Mouse (Mus musculus) spleen, embryonic (tissue): ENCODE data around the gene Hipk4.

Experiments
- CTCF ChIA-PET: fragments of 350-600 bp; sonication (Branson Sonifier 250); formaldehyde crosslinking; loops from one replicate; lab custom pipeline; 2022; lab: Charles Lee

The Hipk4 gene

DNA sequence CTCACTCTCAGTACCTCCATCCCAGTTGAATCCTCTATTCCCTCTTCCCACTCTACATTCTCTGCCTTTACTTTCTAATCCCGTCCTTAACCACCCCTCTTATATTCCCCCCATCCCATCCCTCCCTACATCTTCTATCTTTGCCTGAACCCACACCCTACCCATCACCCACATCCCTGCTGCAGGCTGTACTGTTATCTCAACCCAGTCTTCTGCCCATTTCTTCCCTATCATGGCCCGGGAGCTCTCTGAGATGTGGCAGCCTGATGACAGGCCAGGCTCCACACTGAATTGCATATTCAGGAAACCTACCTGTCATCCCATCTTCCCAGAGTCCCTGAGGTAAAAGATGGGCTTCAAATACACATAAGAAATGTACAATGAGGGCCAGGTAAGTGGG lies 15.7 kb downstream of the Hipk4 start:
- CTCF ChIA-PET: interaction anchor here (0.5 to 0.7 kb wide), 2 partner anchors 25 to 48 kb away, joined by 3 to 4 read pairs; no protein-coding TSS in a partner anchor

DNA sequence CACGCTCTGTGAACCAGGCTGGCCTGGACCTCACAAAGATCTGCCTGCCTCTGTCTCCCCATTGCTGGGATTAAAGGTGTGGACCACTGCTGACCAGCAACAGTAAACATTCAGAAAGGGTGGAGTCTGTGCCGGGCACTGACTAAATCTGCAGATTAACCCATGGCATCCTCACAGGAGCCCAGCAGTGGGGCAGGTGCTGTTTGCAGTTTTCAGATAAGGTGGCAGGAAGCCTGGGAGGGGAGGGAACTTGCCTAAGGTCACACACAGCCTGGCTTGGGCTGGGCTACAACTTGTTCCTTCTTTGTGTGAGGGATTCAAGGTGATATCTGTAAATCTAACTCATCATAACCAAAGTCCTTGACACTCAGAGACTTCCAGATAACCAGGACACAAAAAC lies 17.5 kb downstream of the Hipk4 start:
- CTCF ChIA-PET: interaction anchor here (1.0 kb wide), 1 partner anchor 32 kb away, joined by 3 read pairs; no protein-coding TSS in a partner anchor

DNA sequence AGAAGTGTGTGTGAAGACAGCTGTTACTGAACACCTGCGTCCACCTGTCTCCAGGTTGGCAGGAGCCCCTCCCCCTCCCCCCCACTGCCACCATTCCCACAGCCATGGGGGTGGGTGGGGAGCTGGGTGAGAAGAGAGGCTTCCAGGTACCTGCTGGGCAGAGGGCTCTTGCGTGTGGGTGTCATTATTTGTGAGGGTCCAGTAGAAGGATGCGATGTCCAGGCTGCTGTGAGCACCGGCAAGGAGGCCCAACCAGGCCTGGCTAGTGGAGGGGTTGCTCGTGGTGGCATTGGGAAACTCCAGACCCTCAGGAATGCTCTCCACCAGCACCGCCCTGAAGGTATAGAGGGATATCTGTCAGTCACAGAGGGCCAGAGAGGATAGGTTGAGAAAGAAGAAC lies 17.9 kb downstream of the Hipk4 start:
- CTCF ChIA-PET: interaction anchor here (1.0 kb wide), 1 partner anchor 33 kb away, joined by 3 read pairs; no protein-coding TSS in a partner anchor

DNA sequence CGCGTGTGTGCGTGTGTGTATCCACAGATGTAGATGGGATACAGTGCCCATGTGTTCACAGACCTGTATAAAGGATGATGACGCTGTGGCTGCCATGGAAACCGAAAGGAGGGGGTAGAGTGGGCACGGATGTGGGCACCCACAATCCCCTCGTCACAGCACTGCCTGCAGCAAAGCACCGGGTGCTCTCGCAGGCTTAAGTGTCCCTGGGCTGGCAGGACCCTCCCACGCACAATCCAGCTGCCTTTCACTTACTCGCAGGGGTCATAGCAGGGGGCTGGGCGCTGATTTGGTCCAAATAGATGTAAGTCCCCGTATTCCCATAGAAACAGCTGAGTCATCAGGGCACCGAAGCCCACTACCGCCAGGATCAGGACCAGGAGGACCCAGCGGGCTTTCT lies 18.4 kb downstream of the Hipk4 start:
- CTCF ChIA-PET: interaction anchor here (0.6 to 1.0 kb wide), 2 partner anchors 33 to 49 kb away, joined by 3 to 4 read pairs; no protein-coding TSS in a partner anchor

DNA sequence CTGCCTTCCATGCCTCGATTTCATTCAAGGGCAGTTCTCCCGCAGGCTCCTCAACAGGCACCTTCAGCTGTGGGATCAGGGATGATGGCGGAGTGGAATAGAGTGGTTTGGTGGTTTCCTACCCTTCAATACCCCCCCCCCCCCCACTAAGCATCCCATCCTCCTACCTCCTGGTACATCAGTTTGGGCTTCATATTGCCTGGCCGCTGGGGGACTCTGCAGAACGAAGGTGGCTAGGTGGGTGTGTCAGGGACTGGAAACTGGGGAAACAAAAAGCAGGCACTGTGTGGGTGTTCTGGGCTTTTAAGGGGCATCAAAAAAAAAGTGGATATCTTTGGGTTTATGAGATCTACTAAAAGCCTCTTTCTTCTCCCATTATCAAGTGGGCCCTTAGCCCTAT lies 18.9 kb downstream of the Hipk4 start:
- CTCF ChIA-PET: interaction anchor here (0.6 kb wide), 1 partner anchor 48 kb away, joined by 4 read pairs; no protein-coding TSS in a partner anchor

DNA sequence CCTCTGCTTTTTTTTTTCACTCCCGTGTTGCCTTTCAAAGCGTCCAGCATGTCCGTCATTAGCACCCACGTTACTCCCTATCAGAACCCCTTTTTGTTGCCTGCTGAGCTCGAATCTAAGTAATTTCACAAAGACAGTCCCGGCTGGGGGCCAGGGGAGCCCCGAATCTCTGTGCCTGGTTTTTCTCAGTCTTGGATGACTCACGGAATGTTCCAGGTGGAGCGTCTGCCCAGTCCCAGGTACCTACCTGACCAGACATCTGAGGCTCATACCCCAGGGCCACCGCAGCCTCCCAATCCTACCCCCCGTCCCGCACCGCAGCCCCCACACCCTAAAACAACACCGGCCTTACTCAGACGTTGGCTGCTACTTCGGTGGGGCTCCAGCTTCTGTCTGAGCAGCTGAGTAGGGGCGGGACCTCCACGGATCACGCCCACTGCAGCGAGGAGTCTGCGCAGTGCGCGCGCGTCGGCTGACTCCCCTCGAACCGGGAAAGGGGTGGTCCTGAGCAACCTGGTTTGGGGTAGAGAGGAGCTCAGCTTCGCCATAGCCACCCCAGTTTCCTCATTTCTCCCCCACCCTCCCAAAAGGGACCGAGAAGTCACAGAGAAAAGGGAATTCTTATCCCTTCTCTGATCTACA lies 19.4 kb downstream of the Hipk4 start:
- CTCF ChIA-PET: interaction anchor here (0.5 kb wide), 1 partner anchor 1244 kb away, joined by 3 read pairs; no protein-coding TSS in a partner anchor

DNA sequence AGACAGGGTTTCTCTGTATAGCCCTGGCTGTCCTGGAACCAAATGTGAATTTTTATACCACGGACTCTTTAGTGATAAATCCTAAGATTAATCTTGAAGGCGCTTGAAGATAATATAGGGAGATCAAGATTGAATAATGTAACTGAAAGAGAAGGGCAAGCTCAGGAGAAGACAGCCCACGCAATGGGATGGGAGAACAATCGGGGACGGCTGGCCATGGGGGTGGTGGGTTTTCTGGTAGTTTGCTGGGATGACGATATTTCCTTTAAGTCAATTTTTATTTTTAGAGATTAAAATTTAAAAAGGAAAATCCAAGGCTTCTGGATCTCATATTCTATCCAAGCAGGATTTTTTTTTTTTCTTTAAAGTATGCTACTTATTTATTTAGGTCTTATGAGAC lies 20.0 kb downstream of the Hipk4 start:
- CTCF ChIA-PET: interaction anchor here (0.5 to 0.7 kb wide), 2 partner anchors 179 to 1243 kb away, joined by 3 to 5 read pairs; no protein-coding TSS in a partner anchor

DNA sequence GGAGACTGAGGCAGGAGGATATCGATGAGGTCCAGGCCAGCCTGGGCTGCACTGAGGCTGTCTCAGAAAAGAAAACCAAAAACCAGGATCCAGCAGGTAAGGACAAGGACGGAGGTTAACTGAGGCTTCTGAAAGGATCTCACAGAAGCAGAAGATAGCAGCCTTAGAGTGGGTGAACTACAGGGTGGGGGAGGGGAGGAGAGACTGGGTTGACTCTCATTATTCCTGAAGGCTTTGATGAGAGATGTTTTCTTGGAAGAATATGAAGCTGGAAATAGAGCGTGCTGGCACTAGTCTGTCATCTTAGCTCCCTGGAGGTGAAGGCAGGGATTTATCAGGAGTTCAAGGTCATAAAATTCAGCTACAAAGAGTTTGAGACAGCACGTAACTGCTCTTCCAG lies 20.8 kb downstream of the Hipk4 start:
- CTCF ChIA-PET: interaction anchor here (0.7 kb wide), 1 partner anchor 180 kb away, joined by 5 read pairs; no protein-coding TSS in a partner anchor

DNA sequence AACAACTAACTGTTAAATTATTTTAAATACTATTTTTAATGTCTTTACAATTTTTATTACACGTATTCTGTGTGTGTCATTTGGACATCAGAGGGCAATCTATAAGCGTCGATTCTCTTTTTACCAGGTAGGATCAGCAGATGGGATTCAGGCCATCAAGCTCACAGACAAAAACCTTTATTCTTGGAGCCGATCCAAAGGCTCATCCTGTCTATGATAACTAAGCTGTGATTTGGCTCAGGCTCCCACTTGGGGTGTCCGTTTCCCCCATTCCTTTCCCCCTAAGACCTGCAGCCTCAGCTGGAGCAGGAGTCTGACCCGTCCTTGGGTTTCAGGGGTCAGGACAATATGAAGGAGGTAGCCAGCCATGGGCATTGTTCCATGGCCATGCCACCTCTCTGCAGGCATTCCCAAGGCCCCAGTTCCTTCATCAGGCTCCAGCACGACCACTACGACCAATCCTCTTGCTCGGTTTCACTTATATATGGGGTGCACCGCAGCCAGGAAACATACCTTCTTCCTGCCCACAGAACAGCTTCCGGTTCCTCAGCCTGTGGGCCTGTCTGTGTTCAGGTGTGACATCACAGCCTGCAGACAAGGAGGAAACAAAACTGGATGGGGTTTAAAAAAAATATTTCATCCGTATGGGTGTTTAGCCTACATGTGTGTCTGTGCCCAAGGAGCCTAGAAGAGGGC lies 21.8 kb downstream of the Hipk4 start:
- CTCF ChIA-PET: no interaction called here

DNA sequence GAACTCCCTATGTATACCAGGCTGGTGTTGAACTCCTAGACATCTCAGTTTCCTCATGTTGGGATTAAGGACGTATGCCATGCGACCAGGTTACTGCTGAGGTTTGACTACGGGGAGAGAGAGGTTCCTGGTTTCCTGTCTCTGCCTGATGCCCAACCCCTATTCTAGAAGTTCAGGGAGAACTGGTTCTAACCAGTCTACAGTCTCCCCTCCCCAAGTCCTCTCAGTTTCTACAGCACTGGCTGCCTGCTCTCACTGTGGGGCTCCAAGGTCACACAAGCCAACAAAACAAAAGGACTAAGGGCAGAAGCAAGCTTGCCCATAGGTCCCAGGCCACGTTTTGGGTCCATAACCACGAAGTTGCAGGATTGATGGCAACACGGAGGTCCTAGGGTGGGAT lies 26.5 kb downstream of the Hipk4 start:
- CTCF ChIA-PET: interaction anchor here (0.6 kb wide), 1 partner anchor 1269 kb away, joined by 5 read pairs; no protein-coding TSS in a partner anchor

DNA sequence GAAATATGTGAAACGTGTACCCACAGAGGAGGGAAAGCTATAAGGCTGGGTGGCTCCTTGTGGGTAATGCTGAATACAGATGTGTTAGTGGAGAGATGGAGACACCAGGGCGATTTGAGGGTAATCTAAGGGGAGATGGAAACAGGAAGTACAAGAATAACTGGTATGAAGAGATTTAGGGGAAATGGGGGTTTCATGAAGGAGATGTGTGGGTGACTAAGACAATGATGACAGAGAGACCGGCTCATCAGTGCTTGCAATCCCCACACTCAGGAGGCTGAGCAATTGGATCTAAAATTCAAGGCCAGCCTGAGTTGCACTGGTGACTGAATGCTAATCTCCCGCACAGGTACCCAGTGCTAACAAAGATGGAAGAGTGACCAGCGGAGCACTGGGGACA lies 29.0 kb downstream of the Hipk4 start:
- CTCF ChIA-PET: interaction anchor here (0.6 kb wide), 1 partner anchor 1248 kb away, joined by 4 read pairs; no protein-coding TSS in a partner anchor

DNA sequence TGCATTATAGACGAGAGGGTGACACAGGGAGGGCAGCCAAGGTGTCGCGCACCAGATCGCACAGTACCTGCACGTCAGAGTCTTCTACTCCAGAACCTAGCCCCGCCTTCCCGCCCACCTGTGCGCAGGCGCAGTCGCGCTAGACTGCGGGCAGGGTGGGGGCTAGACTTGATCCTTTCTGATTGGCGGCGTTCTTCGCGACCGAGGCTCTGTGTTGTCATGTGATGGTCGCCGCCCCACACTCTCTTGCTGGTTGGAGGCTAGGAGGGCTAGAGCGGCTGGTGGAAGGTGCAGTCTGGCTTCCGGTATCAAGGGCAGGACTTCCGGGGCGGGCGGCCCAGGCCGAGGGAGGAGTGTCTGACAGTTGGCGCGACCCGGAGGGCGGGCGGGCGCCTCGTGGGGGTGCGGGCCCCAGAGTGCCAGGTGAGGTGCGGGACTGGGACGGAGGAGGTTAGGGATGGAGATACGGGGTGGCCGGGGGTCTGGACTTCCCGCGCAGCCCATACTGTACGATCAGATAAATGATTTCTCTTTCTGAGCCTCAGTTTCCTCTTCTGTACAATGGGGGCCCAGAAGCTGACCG lies 30.0 kb downstream of the Hipk4 start, which contains the start of the genes Pld3 and 2310022A10Rik:
Gene Pld3, minus strand, starts transcription at position 288 of the 583 bp plus-strand sequence.
Gene 2310022A10Rik, plus strand, starts transcription at position 303 of the 583 bp plus-strand sequence.
- CTCF ChIA-PET: no interaction called here

DNA sequence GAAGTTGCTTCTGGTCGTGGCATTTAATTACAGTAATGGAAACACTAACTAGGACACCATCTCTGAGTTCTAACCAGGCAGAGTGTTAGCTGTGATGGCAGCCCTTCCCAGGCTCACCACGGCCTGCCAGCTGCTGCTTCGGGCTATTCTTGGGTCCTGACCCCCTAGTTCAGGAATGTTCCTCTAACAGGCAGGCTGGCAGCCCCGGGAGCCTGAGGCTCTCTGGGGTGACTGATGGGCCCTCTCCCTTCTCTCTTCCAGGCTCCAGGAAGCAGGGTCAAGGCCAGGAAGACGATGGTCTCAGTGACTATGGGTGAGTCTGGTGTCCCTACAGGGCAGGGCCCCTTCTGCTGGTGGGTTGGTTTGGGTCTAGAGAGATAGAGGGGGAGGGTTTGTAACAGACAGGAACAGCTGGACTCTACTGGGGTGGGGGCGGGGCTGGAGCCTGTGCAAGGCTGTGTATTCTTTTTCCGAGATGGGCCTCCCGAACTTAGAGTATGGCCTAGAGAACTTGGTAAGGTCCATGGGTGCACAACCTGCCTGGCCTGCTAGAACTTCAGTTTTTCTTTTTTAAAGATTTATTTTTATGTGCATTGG lies 37.3 kb downstream of the Hipk4 start:
- CTCF ChIA-PET: interaction anchor here (0.6 kb wide), 1 partner anchor 1596 kb away, joined by 3 read pairs; no protein-coding TSS in a partner anchor

DNA sequence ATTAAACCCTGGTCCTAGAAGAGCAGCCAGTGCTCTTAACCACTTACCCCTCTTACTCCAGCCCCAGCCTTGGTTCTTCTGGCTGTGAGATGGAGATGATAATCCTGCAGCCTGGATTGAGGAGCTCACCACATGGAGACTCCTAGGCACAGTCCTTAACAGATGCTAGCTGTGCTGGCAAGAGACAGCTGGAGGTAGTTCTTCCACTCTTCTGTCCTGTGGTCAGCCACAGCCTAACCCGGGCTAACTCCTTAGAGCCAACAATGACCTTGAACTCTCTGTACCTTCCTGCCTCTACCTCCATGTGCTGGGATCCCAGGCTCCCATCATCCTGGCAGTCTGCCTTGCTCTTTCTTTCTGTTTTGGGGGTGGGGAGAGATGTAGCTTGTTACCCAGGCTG lies 37.9 kb downstream of the Hipk4 start:
- CTCF ChIA-PET: interaction anchor here (0.6 kb wide), 1 partner anchor 1596 kb away, joined by 3 read pairs; no protein-coding TSS in a partner anchor

DNA sequence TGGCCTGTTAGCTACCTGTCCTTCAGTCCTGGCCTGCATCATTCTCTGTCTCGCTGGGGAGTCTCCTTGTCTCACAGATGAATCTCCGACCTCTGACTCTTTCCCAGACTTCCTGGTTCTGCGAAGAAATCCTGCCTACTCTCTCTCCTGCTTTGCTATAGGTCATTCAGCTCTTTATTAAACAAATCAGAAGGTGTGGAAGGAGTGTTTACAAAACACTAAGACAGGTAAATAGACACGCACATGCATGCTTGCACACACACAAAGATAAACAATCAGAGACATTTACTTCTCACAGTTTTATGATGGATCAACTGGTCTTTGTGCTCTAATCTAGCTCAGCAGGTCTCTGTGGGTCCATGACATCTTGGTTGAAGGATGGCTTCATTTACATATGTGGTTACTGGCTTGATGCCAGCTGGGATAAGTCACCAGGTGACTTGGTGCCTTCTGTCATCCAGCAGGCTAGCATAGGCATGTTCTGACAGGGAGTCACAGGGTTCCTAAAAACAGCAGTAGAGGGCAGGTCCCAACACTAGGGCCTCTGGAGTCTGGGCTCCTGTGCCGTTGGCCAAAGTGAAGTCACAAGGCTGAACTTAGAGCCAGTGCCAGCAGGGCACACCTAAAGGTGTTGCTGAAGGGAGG lies 46.6 kb downstream of the Hipk4 start:
- CTCF ChIA-PET: no interaction called here

DNA sequence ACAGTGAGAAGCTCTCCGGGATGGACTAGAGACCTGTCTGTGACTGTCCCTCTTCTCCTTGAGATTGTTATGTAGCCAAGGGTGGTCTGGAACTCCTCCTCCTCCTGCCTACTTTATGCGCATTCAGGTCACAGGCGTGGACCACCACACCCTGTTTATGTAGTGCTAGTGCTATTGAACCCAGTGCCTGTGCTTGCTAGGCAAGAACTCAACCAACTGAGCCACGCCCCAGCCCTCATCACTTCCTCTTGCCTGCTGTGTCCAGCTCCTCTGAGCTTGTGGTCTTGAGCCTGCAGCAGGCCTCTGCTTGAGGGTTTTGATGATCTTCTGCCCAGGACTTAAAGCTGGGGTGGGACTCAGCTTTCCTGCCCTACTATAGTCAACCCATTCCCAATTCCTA lies 49.1 kb downstream of the Hipk4 start:
- CTCF ChIA-PET: no interaction called here

DNA sequence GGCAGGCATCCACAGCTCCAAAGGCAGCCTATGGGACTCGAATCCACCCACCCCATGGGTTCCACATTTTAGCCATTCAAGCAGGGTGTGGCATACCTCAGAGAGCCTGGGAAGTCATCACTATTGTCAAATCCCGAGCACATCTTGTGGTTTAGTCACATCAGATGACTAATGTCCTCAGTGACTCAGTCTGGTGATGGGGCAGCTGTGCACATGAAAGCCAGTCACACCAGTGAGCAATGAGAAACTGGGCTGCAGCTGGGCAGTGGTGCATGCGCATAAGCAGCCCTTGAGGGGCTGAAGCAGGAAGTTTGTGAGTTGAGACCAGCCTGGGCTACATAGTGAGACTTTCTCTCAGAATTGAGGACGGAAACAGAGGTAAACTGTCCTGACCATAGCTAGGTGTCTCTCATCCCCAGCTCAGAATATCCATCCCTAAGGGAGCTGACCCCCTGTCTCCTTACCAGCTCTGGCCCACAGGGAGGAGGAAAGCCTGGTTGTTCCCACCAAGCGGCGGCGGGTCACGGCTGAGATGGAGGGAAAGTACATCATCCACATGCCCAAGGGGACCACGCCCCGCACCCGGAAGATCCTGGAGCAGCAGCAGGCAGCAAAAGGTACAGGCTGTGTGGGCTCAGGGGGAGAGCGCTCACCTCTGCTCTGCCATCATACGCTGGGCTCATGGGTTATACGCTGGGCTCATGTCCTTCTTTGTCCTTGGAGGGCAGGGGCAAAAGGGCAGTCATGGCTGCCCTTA lies 51.2 kb downstream of the Hipk4 start:
- CTCF ChIA-PET: no interaction called here

DNA sequence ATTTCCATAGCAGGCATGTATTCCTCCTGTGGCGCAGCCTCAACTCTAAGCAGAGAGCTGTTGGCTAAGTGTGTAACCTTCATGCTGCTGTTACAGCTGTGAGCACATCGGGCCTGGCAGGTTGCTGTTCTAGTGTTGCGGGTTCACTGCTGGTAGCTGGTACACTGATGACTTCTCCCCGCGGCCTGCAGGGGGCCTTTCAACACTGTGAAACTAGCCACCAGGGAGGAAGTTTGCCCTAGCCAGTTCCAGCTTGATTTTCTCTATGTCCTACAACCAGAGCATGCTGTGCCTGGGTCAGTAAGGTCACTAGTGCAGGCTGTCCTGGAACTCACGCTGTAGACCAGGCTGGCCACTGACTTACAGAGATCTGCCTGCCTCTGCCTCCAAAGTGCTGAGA lies 53.8 kb downstream of the Hipk4 start:
- CTCF ChIA-PET: no interaction called here

DNA sequence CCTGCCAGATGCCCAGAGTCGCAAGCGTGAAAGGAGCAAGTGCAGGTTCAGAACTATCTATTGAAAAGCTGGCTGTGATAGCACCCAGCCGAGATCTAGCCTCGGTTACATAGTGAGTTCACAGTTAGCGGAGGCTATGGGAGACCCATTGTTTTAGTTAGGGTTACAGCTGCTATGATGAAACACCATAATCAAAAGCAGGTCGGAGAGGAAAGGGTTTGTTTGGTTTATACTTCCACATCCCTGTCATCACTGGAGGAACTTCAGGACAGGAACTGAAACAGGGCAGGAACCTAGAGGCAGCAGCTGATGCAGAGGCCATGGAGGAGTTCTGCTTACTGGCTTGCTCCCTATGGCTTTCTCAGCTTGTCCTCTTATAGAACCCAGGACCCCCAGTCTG lies 54.5 kb downstream of the Hipk4 start:
- CTCF ChIA-PET: no interaction called here

DNA sequence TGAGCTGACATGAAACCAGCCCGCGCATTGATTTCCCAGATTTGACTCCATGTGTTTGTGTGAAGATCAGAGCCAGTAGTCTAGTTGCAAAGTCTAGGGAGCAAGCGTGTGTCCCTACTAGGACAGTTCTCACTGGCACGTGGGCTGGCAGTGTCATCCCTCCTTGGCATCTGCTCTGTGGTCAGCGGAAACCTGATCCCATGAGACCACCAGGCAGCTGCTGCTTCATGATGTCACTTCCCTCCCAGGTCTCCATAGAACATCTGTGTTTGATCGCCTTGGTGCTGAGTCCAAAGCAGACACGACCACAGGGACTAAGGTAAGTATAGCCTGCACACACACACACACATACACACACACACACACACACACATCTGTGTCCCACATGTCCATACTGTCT lies 55.4 kb downstream of the Hipk4 start:
- CTCF ChIA-PET: no interaction called here
